Mouse (Mus musculus) forebrain, embryonic 13.5 days (tissue): ENCODE data around the gene Cep44. TPM values are rescaled to one million over a fixed set of nuclear protein-coding genes. Genes with fewer than 3 reads are reported as not detected.

ENCODE experiments used
- ATAC-seq: fragments of 200-750 bp; cut with Nextera tagmentation; 2 replicates; pipeline ENCODE4 v1.8.0; 2017
- H3K27ac ChIP-seq: fragments of 300-500 bp; sonication (generic); 2 replicates; pipeline ENCODE4 v1.5.1; 2015; ENCODE audit warnings: inconsistent platforms, mild to moderate bottlenecking, moderate library complexity
- H3K27me3 ChIP-seq: fragments of 300-500 bp; sonication (generic); 2 replicates; pipeline ENCODE4 v1.6.1; 2015; ENCODE audit warnings: mild to moderate bottlenecking, inconsistent platforms
- H3K36me3 ChIP-seq: fragments of 300-500 bp; sonication (generic); 2 replicates; pipeline ENCODE4 v1.6.1; 2015; ENCODE audit warnings: mild to moderate bottlenecking, inconsistent platforms; ENCODE audit not compliant: poor library complexity, severe bottlenecking
- H3K4me1 ChIP-seq: fragments of 300-500 bp; sonication (generic); 2 replicates; pipeline ENCODE4 v1.6.1; 2015; ENCODE audit warnings: inconsistent platforms
- H3K4me2 ChIP-seq: fragments of 300-500 bp; sonication (generic); 2 replicates; pipeline ENCODE4 v1.6.1; 2015; ENCODE audit warnings: inconsistent platforms, mild to moderate bottlenecking, moderate library complexity
- H3K4me3 ChIP-seq: fragments of 300-500 bp; sonication (generic); 2 replicates; pipeline ENCODE4 v1.5.1; 2015; ENCODE audit warnings: mild to moderate bottlenecking, inconsistent platforms
- H3K9ac ChIP-seq: fragments of 300-500 bp; sonication (generic); 2 replicates; pipeline ENCODE4 v1.6.1; 2015; ENCODE audit warnings: mild to moderate bottlenecking, inconsistent platforms
- H3K9me3 ChIP-seq: fragments of 300-500 bp; sonication (generic); replicated peaks from 2 replicates; pipeline ENCODE4 v1.6.1; 2016; ENCODE audit warnings: inconsistent platforms
- WGBS: fragments of 180-500 bp; shearing (Covaris S2); methylation state at CpG from one replicate; pipeline ENCODE4 v1.1.7; 2015; 5-methylcytosine and 5-hydroxymethylcytosine counted together
- polyA plus RNA-seq: library from polyadenylated mRNA; unstranded; fragments of >200 nt; fragmentation: Nextera tagmentation; extraction: Ambion mirVana; gene quantifications from 2 replicates; pipeline ENCODE4 v1.2.1, GENCODE M21; 2015

Gene Cep44
- 35.2 and 39.7 TPM in 2 replicates for polyA plus RNA-seq

- Histone ChIP-seq H3K4me2 (peak within 1 kb of the TSS; percentile 64), H3K36me3 (peaks cover 6% of the 10 kb centered on the region; the same call in 1 of the 2 replicates), H3K27me3 (no peaks in the 10 kb centered on the region), H3K4me1 (peaks cover 18% of the 10 kb centered on the region), H3K9me3 (no peaks in the 10 kb centered on the region), H3K9ac (peak within 1 kb of the TSS; percentile 81), H3K4me3 (peak within 1 kb of the TSS; percentile 86), H3K27ac (peak within 1 kb of the TSS; percentile 72)
- WGBS, result under 1% methylated on average over 53 of the region's 53 CpGs
- ATAC-seq, result peak; percentile 94
Observed at GRCm38 (mm10) chr8:56550558-56551360, at the start of gene Cep44, which contains the start of gene Fbxo8. TSS of gene Cep44 (minus strand) at chr8:56551047. TSS of gene Fbxo8 (plus strand) at chr8:56551090.

- Histone ChIP-seq H3K27me3 (no peaks in the 10 kb centered on the region), H3K4me1 (no peaks in the 10 kb centered on the region), H3K36me3 (peaks cover 11% of the 10 kb centered on the region), H3K4me3 (no peak overlapping the region), H3K27ac (no peak overlapping the region), H3K9me3 (no peaks in the 10 kb centered on the region), H3K4me2 (no peak overlapping the region), H3K9ac (no peak overlapping the region)
- WGBS, result 98% methylated on average over 5 of the region's 5 CpGs
- ATAC-seq, result no peak
Observed at GRCm38 (mm10) chr8:56591502-56591901, 40.7 kb upstream of the Cep44 start.

- no peaks in the 10 kb centered on the region for H3K9me3 ChIP-seq
- H3K27ac ChIP-seq, result no peak overlapping the region
- no peaks in the 10 kb centered on the region for H3K27me3 ChIP-seq
- H3K36me3 ChIP-seq, result peaks cover 11% of the 10 kb centered on the region
- H3K9ac ChIP-seq, result no peak overlapping the region
- H3K4me3 ChIP-seq, result no peak overlapping the region
- no peak overlapping the region for H3K4me2 ChIP-seq
- no peak for ATAC-seq
- 98% methylated on average over 1 of the region's 1 CpGs for WGBS
- H3K4me1 ChIP-seq, result no peaks in the 10 kb centered on the region
Observed at GRCm38 (mm10) chr8:56591084-56591483, 40.2 kb upstream of the Cep44 start.

DNA sequence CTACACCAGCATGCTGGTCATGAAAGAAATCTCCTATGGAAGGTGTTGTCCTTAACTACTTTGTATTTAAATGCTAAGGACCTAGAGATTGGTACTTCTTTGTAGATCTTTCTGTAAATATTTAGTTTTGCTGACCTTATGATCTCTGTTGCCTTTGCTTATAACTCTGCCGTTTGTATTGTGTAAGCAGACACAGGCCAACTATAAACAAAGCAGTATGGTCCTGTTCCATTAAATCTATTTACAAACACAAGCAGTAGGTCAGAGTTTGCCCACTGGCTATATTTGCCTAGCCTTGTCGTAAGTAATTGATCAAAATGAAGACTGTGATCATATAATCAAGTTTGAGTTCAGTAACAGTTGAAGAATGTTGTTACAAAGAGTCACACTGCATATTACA lies 38.2 kb upstream of the Cep44 start:
- Histone ChIP-seq H3K36me3 (peaks cover 11% of the 10 kb centered on the region), H3K27me3 (no peaks in the 10 kb centered on the region), H3K9me3 (no peaks in the 10 kb centered on the region), H3K27ac (no peak overlapping the region), H3K4me1 (no peaks in the 10 kb centered on the region), H3K4me2 (no peak overlapping the region), H3K4me3 (no peak overlapping the region), H3K9ac (no peak overlapping the region)
- ATAC-seq, result no peak
- 93% methylated on average over 2 of the region's 2 CpGs for WGBS

GRCm38 (mm10) chr8:56582841-56583240 lies 32.0 kb upstream of the Cep44 start:
- Histone ChIP-seq H3K4me3 (no peak overlapping the region), H3K27me3 (no peaks in the 10 kb centered on the region), H3K4me2 (no peak overlapping the region), H3K9ac (no peak overlapping the region), H3K36me3 (no peaks in the 10 kb centered on the region), H3K27ac (no peak overlapping the region), H3K4me1 (no peaks in the 10 kb centered on the region), H3K9me3 (no peaks in the 10 kb centered on the region)
- no peak for ATAC-seq

- H3K9me3 ChIP-seq, result no peaks in the 10 kb centered on the region
- ATAC-seq, result no peak
- WGBS, result 92% methylated on average over 4 of the region's 4 CpGs
- H3K4me2 ChIP-seq, result no peak overlapping the region
- H3K27me3 ChIP-seq, result no peaks in the 10 kb centered on the region
- H3K9ac ChIP-seq, result no peak overlapping the region
- H3K27ac ChIP-seq, result no peak overlapping the region
- no peaks in the 10 kb centered on the region for H3K4me1 ChIP-seq
- H3K4me3 ChIP-seq, result no peak overlapping the region
- H3K36me3 ChIP-seq, result 0 out of 2 replicates have a peak, but pooled peaks cover under 1% of the 10 kb centered on the region
Observed at GRCm38 (mm10) chr8:56580918-56581317, 30.1 kb upstream of the Cep44 start.

DNA sequence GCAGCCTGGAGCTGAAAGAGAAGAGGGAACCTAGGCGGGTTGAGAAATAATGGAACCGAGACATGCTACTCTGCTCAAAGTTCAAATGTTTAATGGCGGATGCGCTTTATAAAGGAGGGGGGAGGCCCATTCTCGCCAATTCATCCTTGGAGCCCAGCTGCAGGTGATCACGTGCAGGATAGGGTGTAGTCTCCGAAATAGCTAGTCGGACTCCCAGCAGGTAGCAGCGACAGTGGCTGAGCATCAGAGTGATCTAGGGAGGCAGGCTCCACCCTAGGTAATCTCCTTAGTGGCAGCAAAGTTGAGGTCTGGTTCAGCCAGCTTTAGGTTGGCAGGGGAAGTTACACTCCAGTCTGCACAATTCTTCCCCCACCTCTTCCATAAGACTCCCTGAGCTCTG lies 16.0 kb upstream of the Cep44 start:
- H3K27ac ChIP-seq, result no peak overlapping the region
- H3K4me3 ChIP-seq, result no peak overlapping the region
- H3K27me3 ChIP-seq, result no peaks in the 10 kb centered on the region
- no peaks in the 10 kb centered on the region for H3K9me3 ChIP-seq
- H3K4me2 ChIP-seq, result no peak overlapping the region
- no peak for ATAC-seq
- no peak overlapping the region for H3K9ac ChIP-seq
- 95% methylated on average over 9 of the region's 9 CpGs for WGBS
- H3K4me1 ChIP-seq, result no peaks in the 10 kb centered on the region
- H3K36me3 ChIP-seq, result peaks cover 3% of the 10 kb centered on the region; the same call in 1 of the 2 replicates

- no peak overlapping the region for H3K4me2 ChIP-seq
- H3K4me3 ChIP-seq, result no peak overlapping the region
- H3K9me3 ChIP-seq, result no peaks in the 10 kb centered on the region
- no peaks in the 10 kb centered on the region for H3K27me3 ChIP-seq
- H3K27ac ChIP-seq, result no peak overlapping the region
- peaks cover 3% of the 10 kb centered on the region; the same call in 1 of the 2 replicates for H3K36me3 ChIP-seq
- H3K9ac ChIP-seq, result no peak overlapping the region
- no peak for ATAC-seq
- 87% methylated on average over 4 of the region's 4 CpGs for WGBS
- H3K4me1 ChIP-seq, result no peaks in the 10 kb centered on the region
Observed at GRCm38 (mm10) chr8:56564399-56565047, 13.7 kb upstream of the Cep44 start.

GRCm38 (mm10) chr8:56552551-56553103 lies 1.8 kb upstream of the Cep44 start:
- Histone ChIP-seq H3K9ac (no peak overlapping the region), H3K9me3 (no peaks in the 10 kb centered on the region), H3K27me3 (no peaks in the 10 kb centered on the region), H3K27ac (no peak overlapping the region), H3K36me3 (no peaks in the 10 kb centered on the region), H3K4me3 (no peak overlapping the region), H3K4me1 (peaks cover 18% of the 10 kb centered on the region), H3K4me2 (0 out of 2 replicates have a peak overlapping the region, but pooled peaks have one; percentile 22)
- 79% methylated on average over 5 of the region's 5 CpGs for WGBS
- ATAC-seq, result no peak

GRCm38 (mm10) chr8:56552045-56552444 lies 1.2 kb upstream of the Cep44 start:
- 29% methylated on average over 10 of the region's 10 CpGs for WGBS
- Histone ChIP-seq H3K4me2 (peak overlapping the region; percentile 64), H3K9ac (peak overlapping the region; percentile 81), H3K27me3 (no peaks in the 10 kb centered on the region), H3K4me1 (peaks cover 18% of the 10 kb centered on the region), H3K27ac (no peak overlapping the region), H3K9me3 (no peaks in the 10 kb centered on the region), H3K36me3 (no peaks in the 10 kb centered on the region), H3K4me3 (peak overlapping the region; percentile 86)
- no peak for ATAC-seq

GRCm38 (mm10) chr8:56551361-56551852 lies 560 bp upstream of the Cep44 start:
- peak overlapping the region; percentile 72 for H3K27ac ChIP-seq
- peaks cover 18% of the 10 kb centered on the region for H3K4me1 ChIP-seq
- 1% methylated on average over 28 of the region's 28 CpGs for WGBS
- no peaks in the 10 kb centered on the region for H3K27me3 ChIP-seq
- ATAC-seq, result peak; percentile 99
- H3K9ac ChIP-seq, result peak overlapping the region; percentile 81
- no peaks in the 10 kb centered on the region for H3K9me3 ChIP-seq
- no peaks in the 10 kb centered on the region for H3K36me3 ChIP-seq
- H3K4me2 ChIP-seq, result peak overlapping the region; percentile 64
- peak overlapping the region; percentile 86 for H3K4me3 ChIP-seq

DNA sequence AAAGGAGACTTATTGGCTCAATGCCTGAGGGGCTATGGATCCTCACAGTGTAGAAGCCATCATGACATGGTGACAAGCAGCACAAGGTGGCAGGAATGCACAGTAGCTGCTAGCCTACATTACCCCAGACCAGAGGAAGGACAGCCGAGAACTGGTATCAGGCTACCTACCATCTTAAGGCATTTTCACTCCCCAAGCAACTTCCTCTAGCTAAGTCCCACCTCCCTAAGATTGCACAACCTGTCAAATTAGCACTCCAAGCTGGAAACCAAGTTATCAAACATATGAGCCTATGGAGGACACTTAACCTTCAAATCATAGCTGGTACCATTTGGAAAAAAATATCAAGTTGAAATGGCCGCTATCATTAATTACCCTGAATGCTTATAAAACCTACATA lies 3.0 kb downstream of the Cep44 start:
- Histone ChIP-seq H3K4me2 (no peak overlapping the region), H3K27ac (no peak overlapping the region), H3K27me3 (no peaks in the 10 kb centered on the region), H3K9ac (no peak overlapping the region), H3K36me3 (peaks cover 21% of the 10 kb centered on the region), H3K9me3 (no peaks in the 10 kb centered on the region), H3K4me1 (peaks cover 18% of the 10 kb centered on the region), H3K4me3 (no peak overlapping the region)
- WGBS, result 97% methylated on average over 2 of the region's 2 CpGs
- ATAC-seq, result no peak
